Mouse (Mus musculus) embryonic facial prominence, embryonic 10.5 days (tissue): Measurements from ENCODE around the gene Il33. TPM values are rescaled to one million over a fixed set of nuclear protein-coding genes. Genes with fewer than 3 reads are reported as not detected.

Source experiments
- DNase-seq: peaks from one replicate; pipeline ENCODE4 v3.0.0-alpha.2; 2017; ENCODE audit warnings: low spot score
- H3K27ac ChIP-seq: fragments of 300-500 bp; sonication (generic); replicated peaks from 2 replicates; pipeline ENCODE4 v1.5.1; 2016; ENCODE audit warnings: mild to moderate bottlenecking
- H3K27me3 ChIP-seq: fragments of 300-500 bp; sonication (generic); replicated peaks from 2 replicates; pipeline ENCODE4 v1.6.1; 2016; ENCODE audit warnings: low read depth, mild to moderate bottlenecking; ENCODE audit not compliant: poor library complexity, severe bottlenecking
- H3K36me3 ChIP-seq: fragments of 300-500 bp; sonication (generic); replicated peaks from 2 replicates; pipeline ENCODE4 v1.6.1; 2016; ENCODE audit warnings: mild to moderate bottlenecking, moderate library complexity
- H3K4me1 ChIP-seq: fragments of 300-500 bp; sonication (generic); 2 replicates; pipeline ENCODE4 v1.6.1; 2016
- H3K4me3 ChIP-seq: fragments of 300-500 bp; sonication (generic); 2 replicates; pipeline ENCODE4 v1.5.1; 2016; ENCODE audit warnings: mild to moderate bottlenecking, moderate library complexity
- H3K9me3 ChIP-seq: fragments of 300-500 bp; sonication (generic); 2 replicates; pipeline ENCODE4 v1.6.1; 2016; ENCODE audit warnings: mild to moderate bottlenecking
- WGBS: fragments of 180-500 bp; shearing (Covaris S2); methylation state at CpG from one replicate; pipeline ENCODE4 v1.1.7; 2016; 5-methylcytosine and 5-hydroxymethylcytosine counted together
- polyA plus RNA-seq: library from polyadenylated mRNA; unstranded; fragments of >200 nt; fragmentation: Nextera tagmentation; extraction: Ambion mirVana; gene quantifications from 2 replicates; pipeline ENCODE4 v1.2.1, GENCODE M21; 2016

Il33 gene
- polyA plus RNA-seq, 1 experiment from 2014 or later, result 0.27 TPM

DNA sequence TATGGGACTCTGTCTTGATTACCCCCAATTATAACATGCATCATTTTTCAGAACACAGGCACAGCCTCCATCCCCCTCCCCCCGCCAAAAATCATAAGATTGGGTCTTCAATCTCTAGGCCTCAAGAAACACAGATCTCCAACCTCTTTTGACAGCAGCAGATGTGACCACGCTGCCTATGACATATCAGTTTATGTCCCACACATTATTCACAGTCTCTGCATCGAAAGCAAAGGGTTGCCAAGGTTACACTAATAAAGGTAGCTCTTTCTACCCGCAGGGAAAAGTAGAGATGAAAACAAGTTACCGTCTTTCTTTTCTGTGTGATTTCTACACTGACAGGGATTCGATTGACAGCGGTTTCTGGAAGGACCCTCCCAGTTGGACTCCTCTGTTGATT lies 29.9 kb upstream of the Il33 start:
- Histone ChIP-seq H3K27ac (no peak overlapping the region), H3K4me3 (no peak overlapping the region), H3K36me3 (no peaks in the 10 kb centered on the region), H3K4me1 (peaks cover 14% of the 10 kb centered on the region; the same call in 1 of the 2 replicates), H3K9me3 (peaks cover 8% of the 10 kb centered on the region; the same call in 1 of the 2 replicates), H3K27me3 (no peaks in the 10 kb centered on the region)
- WGBS, result 81% methylated on average over 7 of the region's 7 CpGs
- no peak for DNase-seq

DNA sequence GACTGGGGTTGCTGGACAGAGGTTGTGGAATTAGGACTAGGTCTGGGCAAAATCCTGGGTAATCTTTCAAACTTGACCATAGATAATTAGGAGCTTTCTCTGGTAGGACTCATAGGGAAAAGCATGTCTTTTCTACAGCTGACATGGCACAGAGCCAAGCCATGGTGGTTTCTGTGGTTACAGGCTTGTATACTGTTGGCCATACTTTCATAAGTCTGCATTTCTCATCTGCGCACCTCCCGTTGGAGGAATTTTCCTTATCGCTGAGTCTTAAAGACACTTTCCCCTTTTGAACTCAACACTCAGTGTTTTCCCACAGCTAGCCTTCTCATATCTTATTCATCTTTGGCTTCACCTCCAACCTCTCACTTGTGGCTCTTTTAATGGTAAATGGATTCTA lies 24.6 kb upstream of the Il33 start:
- 95% methylated on average over 3 of the region's 3 CpGs for WGBS
- DNase-seq, result no peak

DNA sequence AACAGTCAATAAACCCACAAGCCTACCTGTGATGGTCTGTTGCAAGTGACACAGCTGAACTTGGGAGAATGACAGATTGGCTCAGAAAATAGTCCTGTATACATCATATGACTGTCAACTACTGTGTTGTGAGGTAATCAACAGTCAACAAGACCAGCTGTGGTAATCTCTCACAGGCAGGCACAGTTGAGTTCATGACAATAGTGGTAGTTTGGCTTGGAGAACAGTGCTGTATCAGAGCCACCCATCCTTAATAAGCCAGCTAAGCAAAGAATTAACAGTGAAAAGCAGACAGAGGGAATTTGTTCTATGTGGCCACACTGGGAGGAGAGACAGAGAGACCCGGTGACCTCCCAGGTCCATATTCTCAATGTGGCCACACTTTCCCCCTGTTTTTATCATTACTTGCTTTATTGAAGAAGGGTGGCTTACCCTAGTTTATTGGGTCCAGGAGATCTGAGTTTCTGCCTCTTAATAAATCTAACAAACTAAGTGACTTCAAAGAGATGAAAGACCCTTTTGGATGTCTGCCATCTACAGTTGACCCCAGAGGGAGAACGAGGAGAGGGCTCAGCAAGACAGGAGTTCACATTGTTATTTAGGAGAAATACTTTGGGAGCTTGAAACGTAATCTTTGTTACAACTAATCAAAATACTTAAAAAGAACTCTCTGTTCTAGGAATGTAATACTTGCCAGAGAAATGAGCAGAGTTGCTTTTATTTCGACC lies 22.4 kb upstream of the Il33 start:
- no peaks in the 10 kb centered on the region for H3K4me1 ChIP-seq
- WGBS, result 77% methylated on average over 4 of the region's 4 CpGs
- no peak for DNase-seq

More for the DNA sequence above, 24.6 kb upstream of the Il33 start:
- Histone ChIP-seq H3K9me3 (peaks cover 9% of the 10 kb centered on the region; the same call in 1 of the 2 replicates), H3K4me3 (no peak overlapping the region), H3K27me3 (no peaks in the 10 kb centered on the region), H3K27ac (no peak overlapping the region), H3K36me3 (no peaks in the 10 kb centered on the region), H3K4me1 (no peaks in the 10 kb centered on the region)

DNA sequence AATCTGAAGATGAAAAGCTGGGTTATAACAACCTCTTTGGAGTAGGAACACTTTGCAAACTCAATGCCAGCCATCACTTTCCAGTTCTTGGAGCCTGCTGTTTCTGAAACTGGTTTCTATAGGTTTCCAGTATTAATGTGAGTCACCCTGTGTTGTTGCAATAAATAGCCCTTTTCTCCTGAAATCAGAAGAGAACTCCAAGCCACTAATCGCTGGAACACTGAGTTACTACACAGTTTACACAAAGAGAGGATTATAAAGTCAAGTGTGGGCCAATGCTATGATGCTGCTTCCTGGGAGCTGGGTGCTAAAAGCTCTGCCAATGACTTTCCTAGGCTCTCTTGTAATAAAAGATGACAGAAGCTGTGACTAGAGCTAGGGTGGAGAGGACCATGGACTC lies 19.0 kb upstream of the Il33 start:
- Histone ChIP-seq H3K9me3 (no peaks in the 10 kb centered on the region), H3K36me3 (no peaks in the 10 kb centered on the region), H3K4me3 (no peak overlapping the region), H3K4me1 (0 out of 2 replicates have a peak, but pooled peaks cover 3% of the 10 kb centered on the region), H3K27me3 (no peaks in the 10 kb centered on the region), H3K27ac (no peak overlapping the region)
- 67% methylated on average over 1 of the region's 1 CpGs for WGBS
- no peak for DNase-seq

More for the DNA sequence above, 22.4 kb upstream of the Il33 start:
- Histone ChIP-seq H3K36me3 (no peaks in the 10 kb centered on the region), H3K27ac (no peak overlapping the region), H3K9me3 (peaks cover 9% of the 10 kb centered on the region; the same call in 1 of the 2 replicates), H3K27me3 (no peaks in the 10 kb centered on the region), H3K4me3 (no peak overlapping the region)

DNA sequence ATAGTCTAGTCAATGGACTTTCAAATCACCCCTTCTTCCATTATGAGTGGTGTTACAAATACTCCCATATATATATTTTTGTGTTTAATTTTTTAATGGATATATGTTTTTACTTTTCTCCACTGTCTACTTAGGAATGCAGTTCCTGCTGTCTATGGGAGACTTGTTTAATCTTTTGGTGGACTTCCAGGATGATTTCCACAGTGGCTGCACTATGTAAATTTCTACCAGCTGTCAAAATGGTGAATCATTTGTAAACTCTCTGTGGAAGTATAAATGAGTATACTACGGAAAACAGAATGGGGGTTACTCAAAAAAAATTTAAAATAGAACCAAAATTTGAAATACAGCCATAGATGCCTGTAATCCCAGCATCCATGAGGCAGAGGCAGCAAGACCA lies 15.7 kb upstream of the Il33 start:
- no peaks in the 10 kb centered on the region for H3K9me3 ChIP-seq
- no peaks in the 10 kb centered on the region for H3K27me3 ChIP-seq
- no peaks in the 10 kb centered on the region for H3K36me3 ChIP-seq
- no peak overlapping the region for H3K4me3 ChIP-seq
- DNase-seq, result no peak
- no peak overlapping the region for H3K27ac ChIP-seq
- H3K4me1 ChIP-seq, result 0 out of 2 replicates have a peak, but pooled peaks cover 3% of the 10 kb centered on the region
- 72% methylated on average over 1 of the region's 1 CpGs for WGBS

DNA sequence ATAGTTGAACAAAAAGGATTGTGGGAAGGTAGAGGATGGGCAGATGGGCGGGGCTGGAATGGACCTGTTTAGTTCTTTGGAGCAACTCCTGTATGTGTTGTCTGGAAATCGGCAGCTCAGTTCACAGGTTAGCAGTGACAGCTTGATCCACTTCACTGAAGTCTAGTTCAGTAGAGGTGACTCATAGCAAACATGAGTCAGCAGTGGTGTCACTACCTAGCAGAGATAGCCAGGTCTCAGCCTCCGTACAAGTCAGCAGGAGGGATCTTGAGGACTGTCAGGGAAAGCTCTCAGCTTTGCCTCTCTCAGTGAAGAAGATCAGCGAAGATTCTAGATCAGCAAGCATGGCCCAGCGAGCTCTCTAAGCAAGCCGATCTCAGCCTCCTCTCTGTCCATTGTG lies 13.0 kb upstream of the Il33 start:
- no peak for DNase-seq
- H3K27ac ChIP-seq, result no peak overlapping the region
- no peak overlapping the region for H3K4me3 ChIP-seq
- H3K27me3 ChIP-seq, result no peaks in the 10 kb centered on the region
- WGBS, result 89% methylated on average over 6 of the region's 6 CpGs
- 0 out of 2 replicates have a peak, but pooled peaks cover 3% of the 10 kb centered on the region for H3K4me1 ChIP-seq
- no peaks in the 10 kb centered on the region for H3K36me3 ChIP-seq
- no peaks in the 10 kb centered on the region for H3K9me3 ChIP-seq

DNA sequence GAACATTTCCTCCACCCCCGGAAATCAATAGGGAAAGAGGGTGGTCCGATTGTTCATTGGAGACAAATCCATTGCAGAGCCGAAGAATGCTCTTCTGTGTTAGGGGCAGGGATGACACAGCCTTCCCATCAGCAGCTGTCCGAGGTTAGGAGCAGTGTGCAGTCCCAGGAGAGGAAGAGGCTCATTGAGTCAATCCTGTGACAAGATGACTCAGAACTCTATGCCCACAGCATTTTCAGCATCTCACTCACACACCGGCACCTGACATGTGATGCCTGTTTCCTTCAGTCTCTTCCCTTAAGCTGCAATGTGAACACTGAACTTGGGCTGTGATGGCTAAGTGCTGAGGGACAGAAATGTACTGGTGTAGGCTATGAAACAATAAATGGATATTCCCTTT lies 7.5 kb upstream of the Il33 start:
- no peaks in the 10 kb centered on the region for H3K36me3 ChIP-seq

DNA sequence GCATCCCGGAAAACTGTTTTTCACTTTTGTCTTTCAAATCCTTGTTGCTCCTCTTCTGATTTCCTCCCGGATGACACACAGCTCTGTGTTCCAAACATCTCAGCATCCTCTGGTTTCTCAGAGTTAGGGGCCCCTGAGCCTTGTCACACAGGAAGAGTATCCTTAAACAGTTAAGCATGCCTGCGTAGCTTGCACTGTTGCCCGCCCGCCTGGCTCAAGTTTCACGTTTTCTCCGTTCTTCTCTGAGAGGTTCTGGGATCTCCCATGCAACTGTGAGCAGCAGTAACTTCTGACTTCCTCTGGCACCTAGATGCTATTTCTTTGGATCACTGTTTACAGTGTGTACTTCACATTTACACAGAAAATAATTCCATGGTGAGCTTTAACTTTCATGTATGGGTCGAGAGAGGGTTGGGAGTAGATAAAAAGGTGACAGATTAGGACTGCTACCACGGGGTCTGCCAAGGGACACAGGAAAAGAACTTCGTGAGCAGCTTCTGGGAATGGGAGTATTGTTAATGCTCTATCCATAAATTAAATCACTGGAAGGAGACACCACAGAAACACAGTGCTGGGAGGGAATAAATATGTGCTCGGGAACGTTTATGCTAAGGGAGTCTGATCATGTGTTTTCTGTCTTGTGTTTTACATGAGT lies 1.3 kb downstream of the Il33 start:
- 65% methylated on average over 12 of the region's 12 CpGs for WGBS
- H3K4me3 ChIP-seq, result no peak overlapping the region
- H3K27me3 ChIP-seq, result no peaks in the 10 kb centered on the region
- no peak for DNase-seq
- H3K4me1 ChIP-seq, result peaks cover 7% of the 10 kb centered on the region
- no peaks in the 10 kb centered on the region for H3K36me3 ChIP-seq
- no peak overlapping the region for H3K27ac ChIP-seq
- H3K9me3 ChIP-seq, result no peaks in the 10 kb centered on the region

More for the DNA sequence above, 7.5 kb upstream of the Il33 start:
- Histone ChIP-seq H3K4me1 (no peaks in the 10 kb centered on the region), H3K9me3 (no peaks in the 10 kb centered on the region), H3K27me3 (no peaks in the 10 kb centered on the region), H3K27ac (no peak overlapping the region), H3K4me3 (no peak overlapping the region)
- no peak for DNase-seq
- WGBS, result 80% methylated on average over 5 of the region's 5 CpGs

DNA sequence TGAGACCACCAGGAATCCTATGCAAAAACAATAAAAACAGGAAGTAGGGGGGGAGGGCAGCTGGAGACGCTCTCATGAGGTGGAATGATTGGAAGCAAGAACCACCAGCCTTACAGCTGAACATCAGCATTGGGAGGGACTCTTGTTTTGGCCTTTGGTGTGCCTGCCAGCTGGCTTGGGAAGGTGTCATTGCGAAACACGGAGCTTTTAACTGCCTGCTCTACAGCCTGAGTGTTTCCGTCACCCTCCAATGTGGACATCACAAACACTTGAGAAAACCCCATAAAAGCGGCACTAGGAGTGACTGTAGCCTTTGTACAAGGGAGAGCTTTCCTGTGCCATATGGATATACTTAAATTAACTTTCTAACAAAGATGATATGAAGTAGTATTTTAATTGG lies 5.4 kb downstream of the Il33 start:
- WGBS, result 74% methylated on average over 5 of the region's 5 CpGs

DNA sequence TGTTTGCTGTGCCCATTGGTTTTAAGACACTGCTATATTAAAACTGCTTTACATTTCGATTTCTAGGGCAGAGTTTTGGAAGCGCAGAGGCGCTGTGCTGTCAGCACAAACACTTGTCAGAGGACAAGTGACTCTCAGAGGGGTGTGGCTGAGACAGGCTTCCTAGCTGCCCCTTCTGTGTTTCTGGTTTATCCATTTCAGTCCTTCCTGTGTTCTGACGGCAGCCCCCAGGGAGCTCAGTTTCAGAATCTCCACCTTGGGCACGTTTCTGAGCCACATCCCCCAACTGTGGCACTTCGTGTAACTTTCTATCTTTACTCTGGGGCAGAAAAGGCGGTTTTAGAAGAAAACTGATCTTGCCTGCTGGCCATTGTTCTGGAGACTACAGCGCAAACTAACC lies 12.5 kb downstream of the Il33 start:
- H3K4me3 ChIP-seq, result no peak overlapping the region
- WGBS, result 60% methylated on average over 8 of the region's 8 CpGs
- H3K4me1 ChIP-seq, result peaks cover 11% of the 10 kb centered on the region; the same call in 1 of the 2 replicates
- H3K36me3 ChIP-seq, result no peaks in the 10 kb centered on the region
- no peaks in the 10 kb centered on the region for H3K9me3 ChIP-seq
- no peaks in the 10 kb centered on the region for H3K27me3 ChIP-seq
- no peak for DNase-seq
- no peak overlapping the region for H3K27ac ChIP-seq

More for the DNA sequence above, 5.4 kb downstream of the Il33 start:
- no peak overlapping the region for H3K27ac ChIP-seq
- no peaks in the 10 kb centered on the region for H3K36me3 ChIP-seq
- H3K27me3 ChIP-seq, result no peaks in the 10 kb centered on the region
- DNase-seq, result no peak
- no peaks in the 10 kb centered on the region for H3K9me3 ChIP-seq
- peaks cover 7% of the 10 kb centered on the region for H3K4me1 ChIP-seq
- no peak overlapping the region for H3K4me3 ChIP-seq

DNA sequence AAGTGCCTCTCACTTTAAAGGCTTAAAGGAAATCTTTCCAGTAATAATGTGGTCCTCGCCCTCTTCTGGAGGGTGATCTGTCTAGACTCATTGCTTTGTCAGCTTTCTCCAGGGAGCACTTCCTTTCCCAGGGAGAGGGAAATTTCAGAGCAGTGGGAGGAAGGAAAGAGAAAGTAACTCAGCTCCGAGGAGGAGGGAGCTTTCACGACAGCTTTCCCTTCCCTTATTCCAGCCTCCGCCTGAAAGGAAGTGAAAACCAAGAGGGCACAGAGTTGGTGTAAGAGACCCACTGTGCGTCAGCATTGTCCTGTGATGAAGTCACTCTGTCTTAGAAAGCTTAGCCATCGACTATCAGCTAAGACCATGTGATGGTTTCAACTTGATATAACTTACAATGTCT lies 15.3 kb downstream of the Il33 start:
- Histone ChIP-seq H3K4me3 (no peak overlapping the region), H3K27ac (no peak overlapping the region), H3K27me3 (no peaks in the 10 kb centered on the region), H3K36me3 (no peaks in the 10 kb centered on the region), H3K4me1 (peaks cover 11% of the 10 kb centered on the region; the same call in 1 of the 2 replicates), H3K9me3 (no peaks in the 10 kb centered on the region)
- no peak for DNase-seq
- 62% methylated on average over 6 of the region's 6 CpGs for WGBS

DNA sequence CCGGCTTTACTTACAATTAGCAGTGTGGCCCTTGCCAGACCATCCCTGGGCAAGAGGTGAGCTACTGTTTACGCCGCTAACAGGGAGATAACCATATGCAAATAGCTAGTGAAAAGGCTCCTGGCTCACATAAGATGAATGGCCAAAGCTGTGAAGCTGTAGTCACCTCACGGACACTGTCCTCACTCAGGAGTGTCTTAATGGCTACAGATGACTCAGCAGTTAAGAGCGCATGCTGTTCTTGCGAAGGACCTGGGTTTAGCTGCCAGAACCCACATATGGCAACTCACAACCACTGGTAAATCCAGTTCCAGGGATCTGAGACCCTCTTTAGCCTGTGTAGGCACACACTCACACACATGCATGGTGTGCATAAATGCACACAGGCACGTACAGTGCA lies 16.3 kb downstream of the Il33 start:
- H3K4me1 ChIP-seq, result peaks cover 19% of the 10 kb centered on the region
- 68% methylated on average over 7 of the region's 7 CpGs for WGBS
- no peak overlapping the region for H3K27ac ChIP-seq
- no peak for DNase-seq
- H3K9me3 ChIP-seq, result no peaks in the 10 kb centered on the region
- H3K36me3 ChIP-seq, result no peaks in the 10 kb centered on the region
- no peak overlapping the region for H3K4me3 ChIP-seq
- H3K27me3 ChIP-seq, result no peaks in the 10 kb centered on the region

DNA sequence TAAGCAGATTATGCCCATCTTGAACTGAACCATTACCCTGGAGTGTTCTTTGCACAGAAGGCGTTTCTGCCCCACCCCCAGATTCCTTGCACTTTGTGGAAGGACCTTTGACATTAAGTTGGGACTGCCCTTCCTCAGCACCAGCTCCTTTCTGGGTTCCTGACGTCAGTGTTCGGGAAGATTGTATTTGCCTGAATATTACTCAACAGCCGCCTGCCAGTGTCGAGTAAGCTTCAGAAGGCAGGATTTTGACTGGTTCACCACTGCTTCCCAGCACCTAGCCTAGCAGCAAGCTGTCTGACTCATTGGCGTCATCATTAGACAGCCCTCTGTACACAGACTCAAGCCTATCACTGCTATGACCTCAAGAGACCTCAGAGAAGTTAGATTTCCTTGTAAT lies 17.4 kb downstream of the Il33 start:
- no peaks in the 10 kb centered on the region for H3K36me3 ChIP-seq
- WGBS, result 81% methylated on average over 6 of the region's 6 CpGs

More for the DNA sequence above, 17.4 kb downstream of the Il33 start:
- no peak for DNase-seq
- Histone ChIP-seq H3K4me1 (peaks cover 19% of the 10 kb centered on the region), H3K27ac (no peak overlapping the region), H3K9me3 (no peaks in the 10 kb centered on the region), H3K27me3 (no peaks in the 10 kb centered on the region), H3K4me3 (no peak overlapping the region)
